Mouse (Mus musculus): ENCODE measurements at regions not wholly inside any gene's neighbourhood (a gene's known extent, or its start where the extent isn't known, plus 50 kb on each side); places are given as distances from the start of the nearest gene placed in this dataset.
A peak's percentile ranks its signal among the peaks of the same experiment; 100 is the strongest.

- DNase-seq (ENCODE audit: low spot score in 2 of 2) = peak in 1 of 2 experiments; percentile 7
Observed at GRCm38 (mm10) chr10:72188326-72188725, 466.3 kb upstream of the Zwint start.

DNA sequence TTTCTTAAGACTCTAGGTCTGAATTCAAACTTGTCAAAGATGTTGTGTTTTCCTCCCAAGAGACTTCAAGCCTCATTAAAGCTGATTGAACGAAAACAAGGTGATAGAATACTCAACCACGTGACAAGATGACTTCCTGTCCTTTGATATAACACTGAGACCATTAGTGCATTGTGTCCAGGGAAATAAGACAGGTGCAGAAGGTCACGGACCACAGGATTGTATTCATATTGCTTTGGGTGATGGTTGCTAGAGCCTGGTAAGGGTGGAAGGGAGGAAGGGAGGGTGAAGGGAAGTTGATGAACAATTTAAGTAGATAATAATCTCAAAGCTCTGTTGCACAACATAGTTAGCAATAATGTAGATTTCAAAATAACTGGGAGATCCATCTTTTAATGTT, 436.8 kb upstream of the Zwint start:
- DNase-seq (ENCODE audit: low spot score in 2 of 2) = no peak

- no peak for DNase-seq (ENCODE audit: low spot score in 2 of 2)
Observed at GRCm38 (mm10) chr10:72221120-72221519, 433.5 kb upstream of the Zwint start.

DNA sequence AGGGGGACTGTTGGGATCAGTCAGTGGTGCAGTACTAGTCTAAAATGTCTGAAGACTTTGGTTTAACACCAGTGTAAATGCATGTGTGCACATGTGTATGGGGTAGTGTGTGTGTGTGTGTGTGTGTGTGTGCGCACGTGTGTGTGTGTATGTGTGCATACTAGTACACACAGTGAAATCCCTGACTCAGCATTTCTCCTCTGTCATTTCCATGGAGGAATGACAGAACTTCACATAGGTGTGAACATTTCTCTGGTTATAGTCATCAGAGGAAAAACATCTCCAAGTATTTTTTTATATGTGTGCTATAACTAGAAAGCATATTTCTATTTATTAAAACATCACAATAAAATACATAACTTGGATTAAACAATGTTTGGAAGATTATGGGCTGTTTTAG, 432.1 kb upstream of the Zwint start:
- DNase-seq (ENCODE audit: low spot score in 2 of 2) = no peak

DNA sequence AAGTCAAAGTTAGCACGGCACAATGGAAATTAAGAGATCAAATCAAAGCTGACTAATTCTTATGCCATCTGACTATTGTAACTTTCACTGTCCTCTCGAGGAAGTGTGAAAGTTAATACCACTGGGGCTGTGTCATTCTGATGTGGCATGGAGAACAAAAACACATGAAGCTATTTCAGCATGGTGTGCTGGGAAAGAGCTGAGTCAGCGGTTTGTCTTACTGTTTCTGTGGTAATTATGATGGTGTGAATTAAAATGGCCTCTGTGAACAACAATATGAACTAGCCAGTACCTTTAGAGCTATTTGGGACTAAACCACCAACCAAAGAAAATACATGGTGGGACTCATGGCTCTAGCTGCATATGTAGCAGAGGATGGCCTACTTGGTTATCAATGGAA, 429.6 kb upstream of the Zwint start:
- DNase-seq (ENCODE audit: low spot score in 2 of 2) = no peak

DNA sequence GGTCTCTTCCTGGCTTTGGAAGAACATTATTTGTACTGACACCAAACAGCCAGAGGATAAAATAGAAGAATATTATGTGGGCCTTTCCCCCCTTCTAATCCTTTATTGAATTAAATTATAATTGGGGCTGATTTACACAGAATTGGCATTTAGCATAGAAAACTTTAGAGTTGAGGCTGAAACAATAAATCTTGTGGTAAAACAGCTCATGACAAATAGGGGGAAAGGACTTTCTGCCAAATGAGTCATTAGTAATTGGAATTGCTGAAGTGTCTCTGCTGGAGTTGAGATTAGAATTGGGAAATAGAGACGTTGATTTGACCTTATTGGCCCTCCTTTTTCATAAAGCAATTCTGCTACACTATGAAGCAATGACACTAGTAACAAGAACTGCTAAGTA, 410.5 kb upstream of the Zwint start:
- DNase-seq (ENCODE audit: low spot score in 2 of 2) = no peak
